Mouse (Mus musculus) skeletal muscle tissue, adult 2 months (tissue): ENCODE data around the gene Zkscan5.
"Not testable (repeated sequence)": the region's sequence is repeated elsewhere in the genome, so short reads cannot be mapped to it uniquely, and the experiment has no call there.

Experiments
- DNase-seq: peaks from one replicate; pipeline ENCODE4 v3.0.0-alpha.2; 2012; ENCODE audit warnings: low read depth, low spot score

Gene Zkscan5

GRCm38 (mm10) chr5:145203936-145204691 is at the start of gene Zkscan5:
Zkscan5 (plus strand) TSS chr5:145204562.
- DNase-seq = peak; percentile 98

DNA sequence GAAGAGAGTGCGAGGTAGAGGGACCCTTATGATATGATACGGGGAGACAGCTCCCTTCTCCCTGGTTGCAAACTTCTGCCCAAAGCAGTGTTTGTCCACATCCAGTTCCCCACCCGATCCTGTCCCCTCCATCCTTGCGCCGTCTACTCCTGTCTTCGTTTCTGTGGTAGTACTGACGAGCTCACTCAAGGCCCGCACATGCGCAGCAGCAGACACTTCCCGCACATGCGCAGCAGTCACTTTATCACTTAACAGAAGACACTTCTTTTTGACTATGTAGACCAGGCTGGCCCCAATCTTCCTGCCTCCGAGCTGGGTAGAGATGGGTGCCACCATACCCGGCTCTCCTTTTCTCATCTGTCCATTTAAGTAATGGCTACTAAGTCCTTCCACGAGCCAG is 43.0 kb upstream of the Zkscan5 start:
- no peak for DNase-seq

DNA sequence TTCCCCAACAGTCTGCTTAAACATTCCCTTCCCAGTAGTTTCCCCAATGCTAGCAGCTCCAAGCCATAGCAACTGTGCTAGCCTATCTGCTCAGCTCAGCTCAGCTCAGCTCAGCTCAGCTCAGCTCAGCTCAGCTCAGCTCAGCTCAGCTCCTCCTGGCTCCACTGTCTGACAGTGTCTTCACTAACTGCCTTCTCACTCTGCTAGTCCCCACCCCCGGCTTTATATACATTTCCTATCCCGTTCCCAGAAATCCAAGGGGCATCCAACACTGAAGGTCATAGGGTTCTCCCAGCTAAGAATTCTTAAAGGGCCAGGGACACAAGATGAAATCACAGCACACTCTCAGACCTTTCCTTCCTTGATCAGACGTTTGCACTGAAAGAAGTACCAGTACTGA is 39.7 kb upstream of the Zkscan5 start:
- no peak for DNase-seq

DNA sequence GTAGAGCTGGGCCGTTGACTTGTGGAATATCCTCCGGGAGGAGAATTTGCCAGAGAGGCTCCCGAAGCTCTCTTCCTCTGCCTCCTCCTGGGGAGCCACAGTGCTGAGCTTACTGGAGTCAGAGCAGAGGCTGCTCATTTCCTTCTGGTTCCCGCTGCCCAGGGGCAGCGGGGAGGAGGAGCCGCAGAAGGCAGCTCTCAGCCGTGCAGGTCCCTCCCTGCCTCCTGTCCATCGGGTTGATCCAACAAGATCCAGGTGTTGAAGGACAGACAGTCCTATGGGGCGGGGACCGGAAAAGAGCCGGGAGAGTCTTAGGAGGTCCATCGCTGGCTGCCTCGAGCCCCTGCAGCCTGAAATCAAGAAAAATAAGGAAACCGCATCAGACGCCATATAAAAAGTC is 39.2 kb upstream of the Zkscan5 start:
- DNase-seq = no peak

GRCm38 (mm10) chr5:145166536-145167305 is 37.6 kb upstream of the Zkscan5 start, which contains the start of the genes Ptcd1 and Cpsf4:
Ptcd1 (minus strand) TSS chr5:145167108.
Cpsf4 (plus strand) TSS chr5:145167213.
- DNase-seq = peak; percentile 99

DNA sequence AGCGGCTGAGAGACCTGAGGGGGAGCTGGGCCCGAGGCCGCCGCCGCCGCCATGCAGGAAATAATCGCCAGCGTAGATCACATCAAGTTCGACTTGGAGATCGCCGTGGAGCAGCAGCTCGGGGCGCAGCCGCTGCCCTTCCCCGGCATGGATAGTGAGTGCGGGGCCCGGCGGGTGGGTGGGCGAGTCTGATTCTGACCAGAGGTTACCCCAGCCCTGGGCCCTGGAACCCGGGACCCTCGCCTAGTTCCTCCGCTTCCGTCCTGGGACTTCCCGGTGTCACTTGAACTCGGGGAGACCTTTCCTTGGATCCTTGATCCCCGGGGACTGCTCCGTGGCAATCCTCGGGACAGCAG is 37.1 kb upstream of the Zkscan5 start:
- DNase-seq = no peak

GRCm38 (mm10) chr5:145178461-145178980 is 25.8 kb upstream of the Zkscan5 start:
- no peak for DNase-seq

DNA sequence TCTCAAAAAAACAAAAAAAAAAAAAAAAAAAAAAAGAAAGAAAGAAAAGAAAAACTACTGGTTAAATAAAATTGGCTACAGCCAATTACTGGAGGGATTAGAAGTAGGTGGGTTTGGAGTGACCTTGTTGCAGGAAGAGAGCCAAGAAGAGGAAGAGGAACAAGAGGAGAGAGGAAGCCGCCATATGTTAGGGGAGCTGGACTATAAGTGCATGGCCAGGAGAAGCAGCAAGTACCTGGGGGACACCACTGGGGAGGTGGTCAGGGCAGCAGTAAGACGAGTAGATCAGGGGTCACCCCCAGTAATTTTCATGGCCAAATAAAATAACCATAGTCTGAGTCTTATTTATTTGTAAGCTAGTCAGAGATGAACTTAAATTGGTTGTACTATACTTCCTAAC is 19.1 kb upstream of the Zkscan5 start:
- no peak for DNase-seq

DNA sequence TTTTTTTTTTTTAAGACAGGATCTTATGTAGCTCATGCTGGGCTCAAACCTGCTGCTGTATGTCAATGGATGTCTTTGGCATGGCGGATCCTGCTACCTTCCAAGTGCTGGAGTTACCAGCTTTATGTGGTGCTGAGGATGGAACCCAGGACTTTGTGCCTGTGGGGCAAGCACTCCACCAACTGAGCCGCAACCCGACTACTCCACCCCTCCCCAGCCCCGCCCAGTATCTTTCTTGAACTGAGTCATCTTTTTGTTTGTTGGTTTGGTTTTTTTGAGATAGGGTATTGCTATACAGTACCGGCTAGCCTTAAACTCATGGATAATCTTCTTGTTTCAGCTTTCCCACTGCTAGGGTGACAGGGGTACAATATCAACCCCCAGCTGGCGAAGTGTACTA is 14.9 kb upstream of the Zkscan5 start:
- DNase-seq = no peak

DNA sequence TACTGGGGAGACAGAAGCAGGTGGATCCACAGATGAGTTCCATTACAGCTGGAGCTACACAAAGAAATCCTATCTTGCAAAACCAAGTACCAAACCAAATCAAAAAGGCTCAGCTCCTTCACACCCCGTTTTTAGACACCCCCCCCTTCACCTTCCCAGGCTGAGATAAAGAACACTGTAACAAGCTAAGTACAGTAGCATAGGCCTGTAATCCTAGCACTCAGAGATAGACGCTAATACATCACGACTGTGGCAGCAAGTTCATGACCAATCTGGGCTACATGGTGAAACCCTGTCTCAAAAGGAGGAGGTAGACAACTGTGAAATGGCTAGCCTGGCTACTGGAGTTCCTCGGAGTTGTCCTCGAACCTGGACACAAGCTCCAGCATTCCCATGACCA is 14.0 kb upstream of the Zkscan5 start:
- DNase-seq = no peak

GRCm38 (mm10) chr5:145190875-145191798 is 13.2 kb upstream of the Zkscan5 start:
- DNase-seq = peak; percentile 89

GRCm38 (mm10) chr5:145191962-145192361 is 12.4 kb upstream of the Zkscan5 start, which contains the start of gene Atp5j2:
Atp5j2 (minus strand) TSS chr5:145192062.
- DNase-seq = no peak

GRCm38 (mm10) chr5:145200387-145200786 is 4.0 kb upstream of the Zkscan5 start:
- no peak for DNase-seq

DNA sequence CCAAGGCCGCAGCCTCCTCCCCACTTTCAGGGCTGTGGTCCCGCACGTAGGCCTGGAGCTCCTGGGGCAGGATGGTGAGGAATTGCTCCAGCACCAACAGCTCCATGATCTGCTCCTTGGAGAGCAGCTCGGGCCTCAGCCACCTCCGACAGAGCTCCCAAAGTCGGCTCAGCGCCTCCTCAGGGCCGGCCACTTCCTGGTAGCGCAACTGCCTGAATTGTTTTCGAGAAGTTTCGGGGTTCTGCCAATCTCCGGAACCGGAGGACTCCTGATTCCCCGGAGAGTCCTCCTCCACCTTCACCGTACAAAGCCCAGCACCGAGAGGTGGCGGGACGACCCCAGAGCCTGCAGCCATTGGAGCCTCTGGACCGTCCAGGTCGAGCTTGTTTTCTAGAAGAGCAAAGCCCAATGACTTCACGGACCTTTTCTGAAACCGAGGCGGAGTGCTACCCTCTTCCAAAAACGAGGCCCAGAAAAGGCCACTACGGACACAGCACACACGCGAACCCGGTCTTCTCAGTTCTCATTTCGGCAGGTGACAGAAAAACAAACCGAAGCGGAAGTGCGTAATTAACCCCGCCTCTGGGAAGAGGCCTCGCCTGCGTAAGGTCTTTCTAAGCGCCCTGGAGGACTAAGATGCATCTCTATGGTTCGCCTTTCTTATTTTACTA is 2.9 kb upstream of the Zkscan5 start, which contains the start of gene Zkscan14:
Gene Zkscan14 (minus strand): TSS at position 548 of the 671 bp plus-strand sequence.
- DNase-seq = peak; percentile 82

DNA sequence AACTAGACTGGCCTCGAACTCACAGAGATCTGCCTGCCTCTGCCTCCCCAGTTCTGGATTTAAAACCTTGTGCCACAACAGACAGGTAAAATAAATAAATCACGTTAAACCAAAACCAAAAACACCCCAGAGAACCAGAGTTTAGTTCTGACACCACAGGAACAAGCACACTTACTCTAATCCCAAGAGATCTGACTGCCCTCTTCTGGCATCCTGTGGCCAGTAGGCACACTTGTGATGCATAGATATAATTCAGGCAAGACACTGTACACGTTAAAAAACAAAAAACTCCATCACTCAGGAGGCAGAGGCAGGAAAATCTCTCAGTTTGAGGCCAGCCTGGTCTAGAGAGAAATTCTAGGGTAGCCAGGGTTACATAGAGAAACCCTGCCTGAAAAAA is 1.9 kb upstream of the Zkscan5 start:
- no peak for DNase-seq

GRCm38 (mm10) chr5:145205041-145205440 is 679 bp downstream of the Zkscan5 start:
- DNase-seq = no peak

DNA sequence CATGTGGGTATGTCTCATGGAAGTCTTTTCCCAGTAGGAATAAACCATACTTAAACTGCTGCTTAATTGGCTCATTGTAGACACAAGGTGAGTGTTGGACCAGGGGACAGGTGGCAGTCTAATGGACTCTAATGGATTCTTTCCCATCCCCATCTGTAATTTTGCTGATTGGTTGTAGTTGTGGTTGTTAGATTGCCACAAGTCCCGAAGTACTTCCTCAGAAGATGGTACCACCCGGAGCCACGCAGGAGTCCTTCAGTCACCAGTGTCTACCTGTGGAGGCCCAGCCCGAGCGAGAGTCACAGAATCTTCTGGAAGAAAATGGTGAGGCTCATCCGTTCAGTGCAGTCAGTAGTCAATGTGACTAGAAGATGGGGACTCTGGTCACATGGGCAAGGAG is 3.0 kb downstream of the Zkscan5 start:
- DNase-seq = no peak

DNA sequence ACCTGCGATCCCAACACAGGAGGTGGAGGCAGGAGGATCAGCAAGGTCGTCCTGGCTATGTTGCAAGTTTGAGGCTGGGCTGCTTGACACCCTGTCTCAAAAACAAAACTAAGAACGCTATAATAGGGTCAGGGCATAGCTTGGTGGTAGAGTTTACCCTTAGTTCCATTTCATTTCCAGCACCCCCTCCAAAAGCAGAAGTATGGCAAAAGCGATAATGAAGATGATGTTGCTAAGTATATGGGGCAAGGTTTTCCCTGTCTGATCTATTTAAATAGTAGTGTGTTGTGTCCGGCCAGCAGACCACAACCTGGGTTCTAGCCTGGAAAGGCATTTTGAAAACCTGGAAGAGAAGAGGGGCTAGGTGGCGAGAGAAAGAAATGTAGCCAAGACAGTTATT is 3.6 kb downstream of the Zkscan5 start:
- no peak for DNase-seq

DNA sequence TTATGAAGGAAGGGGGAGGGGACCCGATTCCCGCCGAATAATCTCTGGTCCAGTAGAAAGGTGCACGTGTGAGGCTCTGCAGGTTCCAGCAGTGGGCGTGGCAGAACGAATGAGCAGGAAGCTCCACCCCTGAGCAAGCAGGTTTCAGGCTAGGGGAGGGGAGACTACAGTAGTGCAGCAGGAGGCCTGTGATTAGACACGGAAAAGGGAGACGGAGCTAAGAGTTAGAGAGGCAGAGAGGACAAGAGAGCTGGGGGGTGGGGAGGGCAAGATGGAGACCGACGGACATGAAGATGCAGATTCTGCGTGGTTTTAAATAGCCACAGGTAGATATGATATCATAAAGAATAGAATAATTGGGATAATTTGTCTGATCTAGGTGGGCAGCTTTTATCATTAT is 4.0 kb downstream of the Zkscan5 start:
- not testable (repeated sequence) for DNase-seq

DNA sequence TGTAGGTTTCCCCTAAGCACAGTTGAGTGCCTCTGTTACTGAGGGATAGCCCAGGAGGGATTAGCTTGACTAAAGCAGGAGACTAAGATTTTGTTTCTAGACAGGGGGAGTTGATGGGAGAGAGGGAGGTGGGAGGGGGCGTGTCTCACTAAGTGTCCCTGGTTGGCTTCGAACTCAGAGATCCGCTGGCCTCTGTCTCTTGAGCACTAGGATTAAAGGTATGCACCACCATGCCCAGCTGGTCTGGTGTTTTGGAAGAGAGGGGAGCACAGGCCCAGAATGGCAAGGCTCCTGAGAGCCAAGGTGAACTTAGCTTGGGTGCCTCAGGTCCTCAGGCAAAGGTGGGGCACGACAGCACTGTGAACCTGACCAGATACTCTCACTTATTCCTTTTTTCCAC is 7.0 kb downstream of the Zkscan5 start:
- no peak for DNase-seq

DNA sequence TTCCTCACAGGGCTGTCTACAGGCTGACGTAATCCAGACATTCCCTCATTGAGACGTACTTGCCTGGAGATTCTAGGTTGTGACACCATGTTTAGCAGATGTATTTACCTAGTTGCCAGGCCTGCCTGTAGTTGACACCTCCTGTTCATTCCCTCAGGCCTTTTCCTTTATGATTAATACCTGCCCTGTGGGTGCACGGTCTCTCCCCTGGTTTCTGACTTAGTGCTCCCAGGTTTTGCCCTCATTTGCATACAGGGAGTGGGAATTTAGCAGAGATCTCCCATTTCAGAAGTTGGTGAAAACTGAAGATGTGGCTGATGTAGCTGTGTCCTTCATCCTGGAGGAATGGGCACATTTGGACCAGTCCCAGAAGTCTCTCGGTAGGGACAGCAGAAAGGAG is 7.9 kb downstream of the Zkscan5 start:
- DNase-seq = no peak
